Mouse (Mus musculus) adrenal gland, adult 10 weeks (tissue): ENCODE results near the gene Hspa12a. TPM values are rescaled to one million over a fixed set of nuclear protein-coding genes. Genes with fewer than 3 reads are reported as not detected.

Source experiments
- polyA plus RNA-seq: library from polyadenylated mRNA; stranded (reverse); fragments of 350-450 nt; fragmentation: Illumina TruSeq; extraction: RNeasy Lipid Tissue Mini Kit (QIAGEN cat#74804); gene quantifications from one replicate; pipeline ENCODE4 v1.2.3, GENCODE M21; 2014; ENCODE audit warnings: low read depth, low replicate concordance

The Hspa12a gene
- polyA plus RNA-seq = 78.0 TPM

DNA sequence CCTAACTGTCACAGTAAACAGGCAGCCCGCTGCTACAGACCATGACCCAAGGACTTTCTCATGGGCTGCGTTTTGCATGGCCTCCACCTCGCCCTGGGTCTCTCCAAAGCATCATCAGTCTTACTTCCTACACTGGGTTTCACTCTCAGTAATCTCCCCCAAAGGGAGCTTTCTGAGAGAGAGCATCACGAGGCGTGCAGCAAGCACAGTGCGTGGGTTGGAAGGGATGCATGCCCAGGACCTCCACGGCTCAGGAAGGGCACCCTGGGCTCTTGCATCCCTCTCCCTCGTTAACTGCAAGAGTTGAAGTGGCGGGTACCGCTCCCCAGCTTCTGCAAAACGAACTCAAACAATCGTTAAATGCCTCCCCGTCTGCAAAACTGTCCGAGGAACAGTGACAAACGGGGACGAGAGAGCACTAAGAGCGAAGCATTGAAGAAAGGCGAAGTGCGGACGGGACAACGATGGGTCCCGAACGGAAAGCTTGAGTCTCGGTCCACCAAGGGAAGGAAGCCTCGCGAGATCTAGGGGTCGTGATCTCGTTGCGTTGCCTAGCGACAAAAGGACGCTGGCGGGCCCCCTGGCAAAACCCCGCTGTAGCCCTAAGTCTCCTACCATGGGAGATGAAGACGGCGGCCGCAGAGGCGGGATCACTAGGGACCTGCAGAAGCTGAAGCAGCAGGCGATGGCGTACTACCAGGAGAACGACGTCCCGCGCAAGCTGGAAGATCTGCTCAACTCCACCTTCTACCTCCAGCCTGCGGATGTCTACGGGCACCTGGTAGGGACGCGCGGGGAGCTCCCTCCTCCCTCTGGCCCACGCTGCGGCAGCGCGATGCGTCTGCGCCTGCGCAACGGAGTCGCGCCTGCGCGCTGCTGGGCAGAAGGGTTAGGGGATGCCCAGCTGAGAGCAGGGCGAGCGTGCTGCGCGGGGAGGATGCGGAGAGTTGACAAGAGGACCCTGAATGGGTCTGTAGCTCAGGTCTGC lies at the start of gene Hspa12a, which contains the start of gene Eno4:
Gene Hspa12a, minus strand, starts transcription at position 814 of the 988 bp plus-strand sequence.
Gene Eno4, plus strand, starts transcription at position 585 of the 988 bp plus-strand sequence.

GRCm38 (mm10) chr19:58794284-58794683 lies 149.2 kb downstream of the Hspa12a start, which contains the start of gene 1700019N19Rik:
Gene 1700019N19Rik (minus strand): TSS chr19:58794461.

GRCm38 (mm10) chr19:58759423-58759822 lies 184.0 kb downstream of the Hspa12a start, which contains the start of gene Pnliprp2:
Gene Pnliprp2 (plus strand): TSS chr19:58759719.

Other genes starting within 250 kb of the Hspa12a start
- not detected for gene Pnliprp1, start 214.8 kb downstream of the Hspa12a start, polyA plus RNA-seq
- gene Pnliprp2, start 183.9 kb downstream of the Hspa12a start, polyA plus RNA-seq = not detected
- gene 1700019N19Rik, start 149.2 kb downstream of the Hspa12a start, polyA plus RNA-seq = not detected
- not detected for gene Eno4, start 229 bp downstream of the Hspa12a start, polyA plus RNA-seq
- gene Shtn1, start 132.4 kb upstream of the Hspa12a start, polyA plus RNA-seq = 56.7 TPM
- gene Vax1, start 226.4 kb upstream of the Hspa12a start, polyA plus RNA-seq = not detected